ENCODE assay signal across 15 mouse cellular contexts in the genomic region with DNA sequence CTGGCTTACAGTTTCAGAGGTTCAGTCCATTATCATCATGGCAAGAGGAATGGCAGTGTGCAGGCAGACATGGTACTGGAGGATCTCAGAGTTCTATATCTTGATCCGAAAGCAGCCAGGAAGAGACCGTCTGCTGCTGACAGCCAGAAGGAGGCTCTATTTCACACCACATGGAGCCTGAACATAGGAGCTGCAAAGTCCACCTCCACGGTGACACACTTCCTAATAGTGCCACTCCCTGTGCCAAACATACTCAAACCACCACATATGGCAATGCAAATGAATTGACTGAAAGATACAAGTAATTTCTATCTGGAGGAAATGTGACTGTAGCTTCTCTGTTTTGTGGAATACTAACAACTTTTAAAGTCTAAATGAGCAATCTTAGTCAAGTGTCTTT.
"Had no signal": no experiment of that assay in that cellular context is flagged by ENCODE, and none has a peak within 500 bp of the region (broad histone marks: within the 10 kb centered on the region; RNA-seq: fewer than 3 reads in every experiment).

No protein-coding gene starts in this region.

- ATAC-seq: forebrain, postnatal 0 days; hindbrain, embryonic 16.5 days; inflammation-experienced regulatory T-cells, adult 6 months; intestine, embryonic 15.5 days; intestine, postnatal 0 days had no signal

- DNase-seq: forebrain, postnatal 0 days; gastrocnemius, postnatal 14 days; heart, postnatal 10 days; heart, postnatal 4 days; kidney, adult 18-20 months; kidney, adult 8-10 months; kidney, postnatal 10 days; kidney, postnatal 25 days; kidney, postnatal 4 days; liver; liver, embryonic 13.5 days had no signal
